Mouse (Mus musculus) midbrain, postnatal 0 days (tissue): ENCODE results near the gene B2m. TPM values are rescaled to one million over a fixed set of nuclear protein-coding genes. Genes with fewer than 3 reads are reported as not detected.
A peak's percentile ranks its signal among the peaks of the same experiment; 100 is the strongest.

Source experiments
- ATAC-seq: fragments of 200-750 bp; cut with Nextera tagmentation; 2 replicates; pipeline ENCODE4 v1.8.0; 2017; ENCODE audit warnings: moderate number of reproducible peaks, mild to moderate bottlenecking, moderate TSS enrichment, moderate library complexity; ENCODE audit not compliant: low FRiP score
- DNase-seq: peaks from one replicate; pipeline ENCODE4 v3.0.0-alpha.2; 2015; ENCODE audit warnings: low spot score
- H3K27ac ChIP-seq: fragments of 300-500 bp; sonication (generic); 2 replicates; pipeline ENCODE4 v1.5.1; 2014; ENCODE audit warnings: low read depth, mild to moderate bottlenecking, low read length, mixed read lengths
- H3K27me3 ChIP-seq: fragments of 300-500 bp; sonication (generic); 2 replicates; pipeline ENCODE4 v1.6.1; 2014; ENCODE audit warnings: low read length, control low read depth, mixed read lengths; ENCODE audit not compliant: insufficient read depth
- H3K36me3 ChIP-seq: fragments of 300-500 bp; sonication (generic); 2 replicates; pipeline ENCODE4 v1.6.1; 2014; ENCODE audit warnings: low read length, control low read depth, mixed read lengths; ENCODE audit not compliant: insufficient read depth
- H3K4me1 ChIP-seq: fragments of 300-500 bp; sonication (generic); 2 replicates; pipeline ENCODE4 v1.6.1; 2014; ENCODE audit warnings: mild to moderate bottlenecking, control low read depth, antibody characterized with exemption, low read length, mixed read lengths; ENCODE audit not compliant: insufficient read depth
- H3K4me2 ChIP-seq: fragments of 300-500 bp; sonication (generic); 2 replicates; pipeline ENCODE4 v1.6.1; 2014; ENCODE audit warnings: low read depth, mild to moderate bottlenecking, low read length, mixed read lengths; ENCODE audit not compliant: poor library complexity, severe bottlenecking
- H3K4me3 ChIP-seq: fragments of 300-500 bp; sonication (generic); 2 replicates; pipeline ENCODE4 v1.5.1; 2014; ENCODE audit warnings: low read depth, mild to moderate bottlenecking, low read length, moderate library complexity
- H3K9ac ChIP-seq: fragments of 300-500 bp; sonication (generic); replicated peaks from 2 replicates; pipeline ENCODE4 v1.6.1; 2014; ENCODE audit warnings: mild to moderate bottlenecking, low read length, moderate library complexity, mixed read lengths; ENCODE audit not compliant: poor library complexity, severe bottlenecking
- H3K9me3 ChIP-seq: fragments of 300-500 bp; sonication (generic); 2 replicates; pipeline ENCODE4 v1.6.1; 2016; ENCODE audit warnings: low read length, control low read depth
- CTCF ChIP-seq: IDR thresholded peaks from 2 replicates; pipeline ENCODE4 v1.5.1; 2016; ENCODE audit warnings: antibody characterized with exemption, mild to moderate bottlenecking
- whole genome bisulfite sequencing: fragments of 180-500 bp; shearing (Covaris S2); extraction: QIAGEN DNeasy Blood & Tissue Kit; methylation state at CpG from one replicate; pipeline ENCODE4 v1.1.7; 2014; 5-methylcytosine and 5-hydroxymethylcytosine counted together
- polyA plus RNA-seq: library from polyadenylated mRNA; unstranded; fragments of >200 nt; fragmentation: Nextera tagmentation; extraction: Ambion mirVana; gene quantifications from 2 replicates; pipeline ENCODE4 v1.2.1, GENCODE M21; 2015
- total RNA-seq: library from RNA; depleted of rRNA; stranded (reverse); fragments of >200 nt; gene quantifications from 2 replicates; pipeline ENCODE4 v1.2.3, GENCODE M21; 2014; rRNA removed

The B2m gene
- total and polyA plus RNA-seq, 2 experiments from 2014 or later: 106 to 147 TPM

DNA sequence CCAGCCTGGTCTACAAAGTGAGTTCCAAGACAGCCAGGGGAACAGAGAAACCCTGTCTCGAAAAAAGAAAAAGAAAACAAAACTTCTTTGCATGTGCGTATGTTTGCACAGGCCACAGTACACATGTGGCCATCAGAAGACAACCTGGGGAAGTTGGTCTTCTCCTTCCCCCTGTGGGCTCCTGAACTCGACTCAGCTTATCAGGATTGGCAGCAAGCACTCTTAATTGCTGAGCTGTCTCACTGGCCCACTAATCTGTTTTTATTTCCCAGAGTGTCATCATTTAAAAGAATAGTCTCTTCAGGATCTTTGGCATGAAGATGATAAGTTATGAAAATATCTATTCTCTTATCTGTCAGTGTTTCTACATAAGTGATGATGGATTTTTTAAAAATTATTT is 44.4 kb downstream of the B2m start:
- no peaks in the 10 kb centered on the region for H3K4me1 ChIP-seq
- H3K36me3 ChIP-seq: no peaks in the 10 kb centered on the region
- no peak for ATAC-seq
- TF ChIP-seq CTCF: no peak
- no peak overlapping the region for H3K27ac ChIP-seq
- no peaks in the 10 kb centered on the region for H3K9me3 ChIP-seq
- H3K9ac ChIP-seq: no peak overlapping the region
- DNase-seq: no peak
- no peak overlapping the region for H3K4me3 ChIP-seq
- WGBS: 82% methylated on average over 3 of the region's 3 CpGs
- no peaks in the 10 kb centered on the region for H3K27me3 ChIP-seq
- no peak overlapping the region for H3K4me2 ChIP-seq

DNA sequence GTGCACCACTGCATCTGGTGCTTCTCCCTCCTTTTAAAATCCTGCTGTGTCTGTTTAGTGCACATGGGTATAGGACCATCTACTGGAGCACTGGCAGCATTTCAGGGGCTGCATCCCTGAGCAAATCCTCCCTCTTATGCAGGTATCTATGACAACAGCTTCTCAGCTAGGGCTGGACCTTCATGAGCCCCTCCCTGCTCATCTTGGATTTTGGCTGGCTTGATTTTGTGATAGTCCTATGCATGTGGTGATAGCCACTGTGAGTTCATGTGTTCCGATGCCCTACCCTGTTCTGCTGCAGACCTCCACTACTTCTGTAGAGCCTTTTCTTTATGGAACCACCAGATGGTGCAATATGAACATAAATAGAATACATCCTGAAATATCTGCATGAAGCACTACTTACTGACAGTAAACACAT is 47.0 kb downstream of the B2m start:
- 0 out of 2 replicates have a peak overlapping the region, but pooled peaks have one; percentile 9 for H3K4me2 ChIP-seq
- peak; percentile 80 for DNase-seq
- TF ChIP-seq CTCF: peak; percentile 83
- H3K27me3 ChIP-seq: no peaks in the 10 kb centered on the region
- ATAC-seq: peak; percentile 72
- H3K4me3 ChIP-seq: no peak overlapping the region
- H3K9ac ChIP-seq: no peak overlapping the region
- no peak overlapping the region for H3K27ac ChIP-seq
- H3K4me1 ChIP-seq: no peaks in the 10 kb centered on the region
- H3K36me3 ChIP-seq: no peaks in the 10 kb centered on the region
- no peaks in the 10 kb centered on the region for H3K9me3 ChIP-seq
- 28% methylated on average over 1 of the region's 1 CpGs for WGBS

DNA sequence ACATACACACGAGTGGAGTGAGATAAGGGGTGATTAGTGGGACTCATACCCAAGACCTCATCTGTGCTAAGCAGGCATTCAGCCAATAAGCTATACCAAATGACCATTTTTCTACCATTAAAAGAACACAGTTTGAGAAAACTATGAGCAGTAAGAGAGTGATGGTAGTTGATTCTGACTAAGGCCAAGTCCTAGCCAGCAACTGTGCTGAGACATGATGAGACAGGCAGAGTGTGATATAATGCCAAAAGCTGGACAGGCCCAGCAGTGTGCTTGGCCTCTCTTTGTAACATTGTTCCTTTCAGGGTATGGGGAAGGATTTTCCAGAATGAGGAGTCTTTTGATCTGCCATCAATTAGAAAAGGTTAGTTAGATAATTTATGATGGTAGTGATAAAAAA is 54.0 kb downstream of the B2m start:
- no peaks in the 10 kb centered on the region for H3K4me1 ChIP-seq
- no peak overlapping the region for H3K4me2 ChIP-seq
- no peak overlapping the region for H3K9ac ChIP-seq
- H3K36me3 ChIP-seq: no peaks in the 10 kb centered on the region
- no peaks in the 10 kb centered on the region for H3K27me3 ChIP-seq
- DNase-seq (no peak), ATAC-seq (no peak)
- no peak overlapping the region for H3K4me3 ChIP-seq
- no peaks in the 10 kb centered on the region for H3K9me3 ChIP-seq
- TF ChIP-seq CTCF: no peak
- WGBS: 91% methylated on average over 1 of the region's 1 CpGs
- H3K27ac ChIP-seq: no peak overlapping the region

Other genes with a start within 250 kb of the B2m start
- gene Ctdspl2, start 191.7 kb upstream of the B2m start, total RNA-seq: 33.3 and 54.8 TPM in 2 replicates
- 23.3 and 31.3 TPM in 2 replicates for gene Ctdspl2, start 191.7 kb upstream of the B2m start, polyA plus RNA-seq
- 0.28 TPM in 1 of 2 replicates, not detected in the other for gene Mageb3, start 191.6 kb upstream of the B2m start, total RNA-seq
- gene Mageb3, start 191.6 kb upstream of the B2m start, polyA plus RNA-seq: 0.22 and 0.30 TPM in 2 replicates
- gene Eif3j1, start 119.1 kb upstream of the B2m start, total RNA-seq: 13.5 and 24.2 TPM in 2 replicates
- gene Eif3j1, start 119.1 kb upstream of the B2m start, polyA plus RNA-seq: 11.1 and 12.3 TPM in 2 replicates
- gene Spg11, start 29.3 kb upstream of the B2m start, total RNA-seq: 20.1 and 25.3 TPM in 2 replicates
- gene Spg11, start 29.3 kb upstream of the B2m start, polyA plus RNA-seq: 4.0 and 4.9 TPM in 2 replicates
- gene Trim69, start 13.0 kb downstream of the B2m start, total RNA-seq: not detected in 2 replicates
- gene Trim69, start 13.0 kb downstream of the B2m start, polyA plus RNA-seq: not detected in 2 replicates
- 0.16 TPM in 1 of 2 replicates, not detected in the other for gene Patl2, start 38.5 kb downstream of the B2m start, total RNA-seq
- 0.06 TPM in 1 of 2 replicates, not detected in the other for gene Patl2, start 38.5 kb downstream of the B2m start, polyA plus RNA-seq
- not detected in 2 replicates for gene Terb2, start 38.6 kb downstream of the B2m start, total RNA-seq
- gene Terb2, start 38.6 kb downstream of the B2m start, polyA plus RNA-seq: not detected in 2 replicates
- 32.5 and 33.8 TPM in 2 replicates for gene Sord, start 87.1 kb downstream of the B2m start, total RNA-seq
- 29.4 and 31.1 TPM in 2 replicates for gene Sord, start 87.1 kb downstream of the B2m start, polyA plus RNA-seq
- gene Duox2, start 150.8 kb downstream of the B2m start, total RNA-seq: 0.05 and 0.14 TPM in 2 replicates
- 0.09 and 0.17 TPM in 2 replicates for gene Duox2, start 150.8 kb downstream of the B2m start, polyA plus RNA-seq
- gene Duoxa2, start 151.2 kb downstream of the B2m start, total RNA-seq: 0.49 and 0.61 TPM in 2 replicates
- 0.43 and 0.82 TPM in 2 replicates for gene Duoxa2, start 151.2 kb downstream of the B2m start, polyA plus RNA-seq
- not detected in 2 replicates for gene Duoxa1, start 166.0 kb downstream of the B2m start, total RNA-seq
- 0.41 and 0.44 TPM in 2 replicates for gene Duoxa1, start 166.0 kb downstream of the B2m start, polyA plus RNA-seq
- gene Duox1, start 168.0 kb downstream of the B2m start, total RNA-seq: 0.24 and 0.33 TPM in 2 replicates
- gene Duox1, start 168.0 kb downstream of the B2m start, polyA plus RNA-seq: 0.11 and 0.16 TPM in 2 replicates
- gene Shf, start 221.5 kb downstream of the B2m start, total RNA-seq: 95.6 and 138 TPM in 2 replicates
- 9.2 and 11.6 TPM in 2 replicates for gene Shf, start 221.5 kb downstream of the B2m start, polyA plus RNA-seq